Mouse (Mus musculus) gastrocnemius, postnatal 36 days (tissue): ENCODE results near the gene Ulk3. TPM values are rescaled to one million over a fixed set of nuclear protein-coding genes. Genes with fewer than 3 reads are reported as not detected.
A peak's percentile ranks its signal among the peaks of the same experiment; 100 is the strongest.

Experiments
- DNase-seq, 2 experiments: peaks; one replicate each; pipeline ENCODE4 v3.0.0; 2022
- intact Hi-C: fragments of 180-260 bp; cut with DNase I; formaldehyde crosslinking; loops from one replicate; pipeline ENCODE4 v1.15.1; 2025
- total RNA-seq, 2 experiments: library from RNA; stranded (reverse); gene quantifications; 2 replicates each; pipeline ENCODE4 v1.2.3; 2021

Gene Ulk3
- total RNA-seq, 2 experiments from 2014 or later: 4.3 to 6.0 TPM

- DNase-seq: no peak
- intact Hi-C loops: no loop called here
These were observed 51.8 kb downstream of the Ulk3 start for GRCm38 (mm10) chr9:57641022-57641421.

- intact Hi-C loops: no loop called here
- DNase-seq: no peak
These were observed 52.7 kb downstream of the Ulk3 start for GRCm38 (mm10) chr9:57641775-57642550.

GRCm38 (mm10) chr9:57643169-57643855, 54.1 kb downstream of the Ulk3 start:
- intact Hi-C loops: no loop called here
- DNase-seq: no peak

GRCm38 (mm10) chr9:57643856-57644180, 54.6 kb downstream of the Ulk3 start:
- intact Hi-C loops: no loop called here
- no peak for DNase-seq

DNA sequence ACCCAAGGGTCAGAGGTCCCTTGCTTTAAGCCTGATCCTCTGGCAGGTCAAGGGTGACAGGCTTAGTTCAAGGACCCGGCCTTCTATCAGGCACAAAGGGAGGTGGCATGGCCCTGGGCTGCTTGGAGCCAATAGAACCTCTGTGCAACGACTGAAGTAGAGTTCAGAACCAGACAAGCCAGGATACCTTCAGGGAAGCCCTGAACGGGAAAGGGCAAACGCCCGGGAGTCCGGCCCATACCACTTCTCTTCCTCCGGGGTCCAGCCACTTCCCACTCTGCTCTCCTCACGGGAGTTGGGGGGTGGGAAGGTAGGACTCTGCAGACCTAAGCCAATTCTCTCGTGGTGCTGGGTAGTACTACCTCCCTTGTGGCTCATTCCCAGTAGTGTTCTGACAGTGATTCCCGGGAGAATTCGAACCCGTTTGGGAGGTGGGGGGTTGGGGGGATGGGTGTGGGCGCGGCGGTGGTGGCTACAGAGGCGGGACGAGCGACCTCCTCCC, 55.2 kb downstream of the Ulk3 start:
- intact Hi-C loops: no loop called here
- DNase-seq: no peak

DNA sequence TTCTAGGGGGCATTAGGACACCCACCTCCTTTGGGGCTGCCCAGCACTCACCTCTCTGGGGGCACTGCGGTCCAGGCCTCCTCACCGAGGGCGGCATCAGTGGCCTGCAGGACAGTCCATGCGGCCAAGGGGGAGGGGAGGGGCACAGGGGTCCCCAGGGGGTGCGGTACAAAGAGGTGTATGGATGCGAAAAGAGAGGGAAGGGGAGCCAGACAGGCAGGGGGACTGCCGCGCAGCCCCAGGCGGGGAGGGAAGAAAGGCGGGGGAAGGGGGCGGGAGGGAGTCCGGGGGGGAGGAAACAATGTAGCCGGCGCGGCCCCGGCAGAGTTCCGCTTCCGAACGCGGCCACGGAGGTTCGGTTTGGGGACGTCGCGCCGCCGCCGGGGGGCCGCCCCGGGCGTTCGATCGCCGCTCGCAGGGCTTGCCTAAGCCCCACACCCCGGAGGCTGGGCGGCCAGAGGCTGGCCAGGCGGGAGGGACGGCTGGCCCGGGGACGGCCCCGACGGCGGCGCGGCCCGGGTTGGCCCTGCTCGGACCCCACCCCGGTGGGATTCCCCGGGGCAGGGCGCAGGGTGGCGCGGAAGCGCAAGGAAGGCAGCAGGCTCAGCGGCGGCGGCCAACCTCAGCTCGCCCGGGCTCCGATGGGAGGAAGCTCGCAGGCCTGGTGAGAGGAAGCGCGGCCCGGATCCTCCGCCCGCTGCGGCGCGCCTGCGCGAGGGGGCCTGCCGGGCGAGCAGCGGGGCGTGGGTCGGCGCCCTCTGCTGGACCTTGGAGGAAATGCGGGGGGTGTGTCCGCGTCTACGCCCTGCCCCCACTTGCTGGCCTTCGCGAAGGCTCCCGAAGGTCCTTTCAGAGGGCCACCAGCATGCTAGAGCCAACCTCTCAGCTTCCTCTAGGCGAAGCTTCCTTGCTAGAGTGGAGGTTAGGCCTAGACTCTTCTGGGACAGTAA, 56.0 kb downstream of the Ulk3 start:
- intact Hi-C loops: no loop called here
- DNase-seq: peak; percentile 90 to 93

Other genes starting within 250 kb of the Ulk3 start
- gene Ppcdc, start 149.3 kb upstream of the Ulk3 start, total RNA-seq: 1 to 10 TPM; 7.1 to 7.7 TPM
- under 1 TPM; 0.66 to 0.74 TPM for gene Scamp5, start 121.4 kb upstream of the Ulk3 start, total RNA-seq
- gene Rpp25, start 85.4 kb upstream of the Ulk3 start, total RNA-seq: not detected
- gene Cox5a, start 68.2 kb upstream of the Ulk3 start, total RNA-seq: 1,000 to 10,000 TPM; 1,357 to 1,404 TPM
- gene Fam219b, start 51.9 kb upstream of the Ulk3 start, total RNA-seq: 1 to 10 TPM; 4.0 to 5.5 TPM
- 10 to 100 TPM; 80.9 to 83.7 TPM for gene Mpi, start 36.7 kb upstream of the Ulk3 start, total RNA-seq
- 10 to 100 TPM; 33.8 to 37.3 TPM for gene Scamp2, start 28.5 kb upstream of the Ulk3 start, total RNA-seq
- not detected for gene Cplx3, start 16.8 kb downstream of the Ulk3 start, total RNA-seq
- not detected for gene Lman1l, start 31.3 kb downstream of the Ulk3 start, total RNA-seq
- gene Csk, start 64.2 kb downstream of the Ulk3 start, total RNA-seq: 1 to 10 TPM; 8.5 to 9.5 TPM
- not detected for gene Cyp1a2, start 94.3 kb downstream of the Ulk3 start, total RNA-seq
- gene Cyp1a1, start 98.5 kb downstream of the Ulk3 start, total RNA-seq: under 1 TPM; 0.26 to 0.57 TPM
- gene Edc3, start 119.1 kb downstream of the Ulk3 start, total RNA-seq: 1 to 10 TPM; 4.8 to 6.3 TPM
- 10 to 100 TPM; 35.9 to 37.7 TPM for gene Clk3, start 176.4 kb downstream of the Ulk3 start, total RNA-seq
- gene Arid3b, start 247.3 kb downstream of the Ulk3 start, total RNA-seq: 1 to 10 TPM; 2.4 to 3.5 TPM